Mouse (Mus musculus): Measurements from ENCODE around the gene Zfp90. TPM values are rescaled to one million over a fixed set of nuclear protein-coding genes. Genes with fewer than 3 reads are reported as not detected.
"Not testable (repeated sequence)": the region's sequence is repeated elsewhere in the genome, so short reads cannot be mapped to it uniquely, and the experiment has no call there.

Gene Zfp90
- polyA plus RNA-seq, 1 experiment: 27.0 TPM

DNA sequence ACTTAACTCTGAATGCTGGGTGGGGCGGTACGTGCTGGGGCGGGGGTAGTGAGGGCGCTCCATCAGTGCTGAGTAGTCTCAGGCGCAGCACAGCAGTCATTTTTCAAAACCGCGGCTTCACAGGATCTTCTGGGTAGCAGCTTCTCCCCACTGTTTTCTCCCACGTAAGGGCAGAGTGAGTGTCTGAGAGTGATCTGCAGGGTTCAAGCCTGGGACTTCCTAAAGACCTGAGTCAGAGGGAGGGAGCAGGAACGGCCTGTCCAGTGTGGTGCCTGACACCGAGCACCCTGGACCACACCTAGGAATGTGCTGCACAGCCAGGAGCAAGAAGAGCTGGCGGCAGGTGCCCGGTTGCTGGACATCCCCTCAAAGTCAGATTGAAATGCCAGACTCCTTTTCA, 16.0 kb downstream of the Zfp90 start:
- Histone ChIP-seq H3K4me1 (ENCODE audit: control insufficient read depth, insufficient read depth, low read length) (peaks cover 3% of the 10 kb centered on the region; the same call in 1 of the 2 replicates), H3K27ac (ENCODE audit: insufficient read depth, low read depth, low read length) (no peak overlapping the region), H3K4me3 (ENCODE audit: insufficient read depth, low read length) (peak overlapping the region; percentile 41; the same call in 1 of the 2 replicates)
- TF ChIP-seq POLR2A (IDR thresholded peaks at IDR 0.05; ENCODE audit: borderline replicate concordance, low read depth, low read length) (no peak), CTCF (IDR thresholded peaks at IDR 0.05; ENCODE audit: low read depth, low read length) (no peak)

DNA sequence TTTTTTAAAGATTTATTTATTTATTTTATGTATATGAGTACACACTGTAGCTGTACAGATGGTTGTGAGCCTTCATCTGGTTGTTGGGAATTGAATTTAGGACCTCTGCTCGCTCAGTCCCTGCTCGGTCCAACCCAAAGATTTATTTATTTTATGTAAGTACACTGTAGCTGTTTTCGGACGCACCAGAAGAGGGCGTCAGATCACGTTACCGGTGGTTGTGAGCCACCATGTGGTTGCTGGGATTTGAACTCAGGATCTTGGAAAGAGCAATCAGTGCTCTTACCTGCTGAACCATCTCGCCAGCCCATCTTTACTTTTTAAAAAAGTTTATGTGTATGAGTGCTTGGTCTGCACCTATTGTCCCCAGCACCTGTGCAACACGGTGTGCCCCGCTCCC, 16.8 kb downstream of the Zfp90 start:
- not testable (repeated sequence) for H3K4me3 ChIP-seq (ENCODE audit: insufficient read depth, low read length); H3K27ac ChIP-seq (ENCODE audit: insufficient read depth, low read depth, low read length); H3K4me1 ChIP-seq (ENCODE audit: control insufficient read depth, insufficient read depth, low read length)
- 0 out of 2 replicates have a peak, but pooled peaks have one; percentile 5 for TF ChIP-seq CTCF (IDR thresholded peaks at IDR 0.05; ENCODE audit: low read depth, low read length)

GRCm38 (mm10) chr8:106432954-106433570, 17.9 kb downstream of the Zfp90 start:
- no peak for TF ChIP-seq POLR2A (IDR thresholded peaks at IDR 0.05; ENCODE audit: borderline replicate concordance, low read depth, low read length)
- TF ChIP-seq CTCF (IDR thresholded peaks at IDR 0.05; ENCODE audit: low read depth, low read length): peak; percentile 71
- Histone ChIP-seq H3K4me1 (ENCODE audit: control insufficient read depth, insufficient read depth, low read length) (peaks cover 3% of the 10 kb centered on the region; the same call in 1 of the 2 replicates), H3K4me3 (ENCODE audit: insufficient read depth, low read length) (peak overlapping the region; percentile 38; the same call in 1 of the 2 replicates)

DNA sequence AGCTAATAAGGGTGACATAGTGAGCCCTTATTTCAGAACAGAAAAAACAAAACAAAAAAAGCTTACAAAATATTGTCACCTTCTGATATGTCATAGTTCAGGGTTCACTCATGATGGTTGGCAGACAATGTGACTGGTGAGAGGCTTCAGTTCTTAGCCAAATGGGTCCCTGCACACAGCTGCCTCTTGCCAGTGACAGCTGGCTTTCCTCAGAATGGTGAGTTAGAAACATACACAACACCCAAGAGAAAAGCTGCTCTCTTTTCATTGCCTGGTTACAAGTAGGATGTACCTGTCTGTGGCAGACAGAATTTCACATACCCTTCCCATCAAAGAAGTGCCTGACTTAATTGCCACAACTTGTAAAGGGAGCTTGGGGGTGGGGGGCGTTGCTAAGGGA, 18.5 kb downstream of the Zfp90 start:
- peaks cover 3% of the 10 kb centered on the region; the same call in 1 of the 2 replicates for H3K4me1 ChIP-seq (ENCODE audit: control insufficient read depth, insufficient read depth, low read length)
- no peak overlapping the region for H3K4me3 ChIP-seq (ENCODE audit: insufficient read depth, low read length)
- no peak for TF ChIP-seq CTCF (IDR thresholded peaks at IDR 0.05; ENCODE audit: low read depth, low read length)
- TF ChIP-seq POLR2A (IDR thresholded peaks at IDR 0.05; ENCODE audit: borderline replicate concordance, low read depth, low read length): no peak
- no peak overlapping the region for H3K27ac ChIP-seq (ENCODE audit: insufficient read depth, low read depth, low read length)

More at GRCm38 (mm10) chr8:106432954-106433570, 17.9 kb downstream of the Zfp90 start:
- no peak overlapping the region for H3K27ac ChIP-seq (ENCODE audit: insufficient read depth, low read depth, low read length)

- no peak for TF ChIP-seq CTCF (IDR thresholded peaks at IDR 0.05; ENCODE audit: low read depth, low read length)
- TF ChIP-seq POLR2A (IDR thresholded peaks at IDR 0.05; ENCODE audit: borderline replicate concordance, low read depth, low read length): no peak
- H3K4me3 ChIP-seq (ENCODE audit: insufficient read depth, low read length): no peak overlapping the region
- H3K4me1 ChIP-seq (ENCODE audit: control insufficient read depth, insufficient read depth, low read length): no peaks in the 10 kb centered on the region
- H3K27ac ChIP-seq (ENCODE audit: insufficient read depth, low read depth, low read length): no peak overlapping the region
Measured at GRCm38 (mm10) chr8:106437781-106438180, 22.7 kb downstream of the Zfp90 start.

- no peak for TF ChIP-seq CTCF (IDR thresholded peaks at IDR 0.05; ENCODE audit: low read depth, low read length)
- Histone ChIP-seq H3K4me1 (ENCODE audit: control insufficient read depth, insufficient read depth, low read length) (no peaks in the 10 kb centered on the region), H3K4me3 (ENCODE audit: insufficient read depth, low read length) (no peak overlapping the region), H3K27ac (ENCODE audit: insufficient read depth, low read depth, low read length) (no peak overlapping the region)
Measured at GRCm38 (mm10) chr8:106440146-106440545, 25.0 kb downstream of the Zfp90 start.

GRCm38 (mm10) chr8:106442740-106443139, 27.6 kb downstream of the Zfp90 start:
- H3K4me1 ChIP-seq (ENCODE audit: control insufficient read depth, insufficient read depth, low read length): no peaks in the 10 kb centered on the region
- no peak for TF ChIP-seq CTCF (IDR thresholded peaks at IDR 0.05; ENCODE audit: low read depth, low read length)
- TF ChIP-seq POLR2A (IDR thresholded peaks at IDR 0.05; ENCODE audit: borderline replicate concordance, low read depth, low read length): no peak
- no peak overlapping the region for H3K4me3 ChIP-seq (ENCODE audit: insufficient read depth, low read length)
- H3K27ac ChIP-seq (ENCODE audit: insufficient read depth, low read depth, low read length): no peak overlapping the region

GRCm38 (mm10) chr8:106451301-106452085, 36.4 kb downstream of the Zfp90 start:
- H3K27ac ChIP-seq (ENCODE audit: insufficient read depth, low read depth, low read length): no peak overlapping the region
- H3K4me3 ChIP-seq (ENCODE audit: insufficient read depth, low read length): no peak overlapping the region
- no peak for TF ChIP-seq POLR2A (IDR thresholded peaks at IDR 0.05; ENCODE audit: borderline replicate concordance, low read depth, low read length)
- no peak for TF ChIP-seq CTCF (IDR thresholded peaks at IDR 0.05; ENCODE audit: low read depth, low read length)
- H3K4me1 ChIP-seq (ENCODE audit: control insufficient read depth, insufficient read depth, low read length): no peaks in the 10 kb centered on the region

DNA sequence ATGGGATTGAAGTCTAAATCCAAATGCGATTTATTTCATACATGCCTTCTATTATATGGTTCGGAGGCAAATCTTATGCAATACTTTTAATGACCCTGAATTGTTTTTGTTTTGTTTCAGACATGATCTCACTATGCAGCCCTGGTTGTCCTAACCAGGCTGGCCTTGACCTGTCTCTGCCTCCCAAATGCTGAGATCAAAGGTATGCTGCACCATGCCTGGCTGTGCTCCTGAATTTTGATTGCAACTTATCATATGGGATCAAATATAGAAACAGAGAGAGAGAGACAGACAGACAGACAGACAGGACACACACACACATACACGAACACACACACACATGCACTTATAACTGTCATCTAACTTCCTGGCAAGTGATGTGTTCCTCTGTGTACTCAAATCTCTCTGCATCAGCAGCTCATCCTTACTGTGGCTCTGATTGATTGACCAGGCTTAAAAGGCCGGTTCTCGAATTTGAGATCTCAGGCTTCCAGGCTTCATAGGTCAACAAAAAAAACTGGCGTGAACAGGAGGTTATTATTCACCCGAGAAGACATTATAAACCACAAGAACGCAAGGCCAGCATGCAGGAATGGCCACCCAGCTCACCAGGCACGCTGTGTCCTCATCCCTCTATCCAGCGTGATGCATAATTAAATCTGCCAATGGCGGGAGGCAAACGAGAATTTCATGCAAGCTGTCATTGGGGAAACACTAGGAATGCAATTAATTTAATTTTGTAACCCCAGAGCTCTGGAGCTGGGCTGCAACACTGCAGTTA, 37.8 kb downstream of the Zfp90 start:
- TF ChIP-seq CTCF (IDR thresholded peaks at IDR 0.05; ENCODE audit: low read depth, low read length) (no peak), POLR2A (IDR thresholded peaks at IDR 0.05; ENCODE audit: borderline replicate concordance, low read depth, low read length) (no peak)
- Histone ChIP-seq H3K4me1 (ENCODE audit: control insufficient read depth, insufficient read depth, low read length) (no peaks in the 10 kb centered on the region), H3K27ac (ENCODE audit: insufficient read depth, low read depth, low read length) (no peak overlapping the region)

More for the DNA sequence above, 37.8 kb downstream of the Zfp90 start:
- H3K4me3 ChIP-seq (ENCODE audit: insufficient read depth, low read length): no peak overlapping the region
